Mouse (Mus musculus) limb, embryonic 14.5 days (tissue): Measurements from ENCODE around the gene Mthfd1l. TPM values are rescaled to one million over a fixed set of nuclear protein-coding genes. Genes with fewer than 3 reads are reported as not detected.

Source experiments
- ATAC-seq: fragments of 200-750 bp; cut with Nextera tagmentation; 2 replicates; pipeline ENCODE4 v1.8.0; 2017; ENCODE audit warnings: low read depth, moderate number of reproducible peaks, moderate TSS enrichment; ENCODE audit not compliant: low FRiP score
- DNase-seq: peaks from one replicate; pipeline ENCODE4 v3.0.0-alpha.2; 2015; ENCODE audit warnings: low spot score
- H3K27ac ChIP-seq: fragments of 300-500 bp; sonication (generic); replicated peaks from 2 replicates; pipeline ENCODE4 v1.5.1; 2014; ENCODE audit warnings: low read depth, mild to moderate bottlenecking, low read length, moderate library complexity, mixed read lengths
- H3K27me3 ChIP-seq: fragments of 300-500 bp; sonication (generic); 2 replicates; pipeline ENCODE4 v1.6.1; 2014; ENCODE audit warnings: low read length, mixed read lengths; ENCODE audit not compliant: control insufficient read depth, insufficient read depth
- H3K36me3 ChIP-seq: fragments of 300-500 bp; sonication (generic); 2 replicates; pipeline ENCODE4 v1.6.1; 2014; ENCODE audit warnings: mild to moderate bottlenecking, low read length, moderate library complexity, mixed read lengths; ENCODE audit not compliant: control insufficient read depth, insufficient read depth
- H3K4me1 ChIP-seq: fragments of 300-500 bp; sonication (generic); 2 replicates; pipeline ENCODE4 v1.6.1; 2014; ENCODE audit warnings: antibody characterized with exemption, low read length, mixed read lengths; ENCODE audit not compliant: control insufficient read depth, insufficient read depth
- H3K4me2 ChIP-seq: fragments of 300-500 bp; sonication (generic); replicated peaks from 2 replicates; pipeline ENCODE4 v1.6.1; 2014; ENCODE audit warnings: low read depth, mild to moderate bottlenecking, low read length, moderate library complexity; ENCODE audit not compliant: severe bottlenecking
- H3K4me3 ChIP-seq: fragments of 300-500 bp; sonication (generic); replicated peaks from 2 replicates; pipeline ENCODE4 v1.5.1; 2014; ENCODE audit warnings: low read length
- H3K9ac ChIP-seq: fragments of 300-500 bp; sonication (generic); 2 replicates; pipeline ENCODE4 v1.6.1; 2014; ENCODE audit warnings: mild to moderate bottlenecking, low read depth, low read length, moderate library complexity; ENCODE audit not compliant: severe bottlenecking
- H3K9me3 ChIP-seq: fragments of 300-500 bp; sonication (generic); 2 replicates; pipeline ENCODE4 v1.6.1; 2016; ENCODE audit warnings: low read length; ENCODE audit not compliant: control insufficient read depth
- POLR2A ChIP-seq: fragments of 200-500 bp; IDR thresholded peaks from 2 replicates; pipeline ENCODE4 v1.8.0; 2012; ENCODE audit warnings: inconsistent platforms, mild to moderate bottlenecking, moderate library complexity, borderline replicate concordance; ENCODE audit not compliant: insufficient read depth, insufficient read length; ENCODE audit errors: extremely low read depth
- whole genome bisulfite sequencing: fragments of 180-500 bp; shearing (Covaris S2); extraction: QIAGEN DNeasy Blood & Tissue Kit; methylation state at CpG from one replicate; pipeline ENCODE4 v1.1.7; 2014; 5-methylcytosine and 5-hydroxymethylcytosine counted together
- polyA plus RNA-seq, 2 experiments: library from polyadenylated mRNA; depleted of rRNA in 1 of 2; stranded (reverse) in 1 of 2; unstranded in 1 of 2; fragments of >200 nt; fragmentation: Nextera tagmentation in 1 of 2; extraction: Ambion mirVana in 1 of 2; gene quantifications; 2 replicates each; pipeline versions ENCODE4 v1.2.1 to v1.2.3; 2012 to 2014

Gene Mthfd1l
- polyA plus RNA-seq, 2 experiments = 10.2 to 10.4 TPM

DNA sequence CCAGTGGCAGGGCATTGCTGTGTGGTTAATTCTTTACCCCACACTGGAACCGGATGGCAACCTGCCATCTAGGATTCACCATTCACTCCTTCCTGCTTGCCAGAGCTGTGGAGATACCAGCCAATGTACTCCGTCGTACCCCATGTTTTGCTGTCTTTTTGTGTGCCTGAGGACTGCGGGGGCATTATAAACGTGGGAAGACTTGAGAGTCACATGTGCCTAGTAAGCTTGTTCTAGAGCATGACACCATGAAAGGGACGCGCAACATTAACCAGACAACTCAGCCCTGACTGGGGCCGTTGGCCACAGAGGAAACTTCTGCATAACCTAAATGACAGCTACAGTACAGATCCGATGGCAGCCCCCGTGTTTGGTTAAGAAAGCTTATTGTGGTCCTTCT lies 155.5 kb downstream of the Mthfd1l start:
- H3K27me3 ChIP-seq = no peaks in the 10 kb centered on the region
- H3K4me2 ChIP-seq = no peak overlapping the region
- no peak overlapping the region for H3K9ac ChIP-seq
- no peak overlapping the region for H3K4me3 ChIP-seq
- no peak for DNase-seq
- no peak overlapping the region for H3K27ac ChIP-seq
- TF ChIP-seq POLR2A = no peak
- 83% methylated on average over 10 of the region's 10 CpGs for whole genome bisulfite sequencing
- no peaks in the 10 kb centered on the region for H3K36me3 ChIP-seq
- peaks cover 9% of the 10 kb centered on the region; the same call in 1 of the 2 replicates for H3K4me1 ChIP-seq
- H3K9me3 ChIP-seq = no peaks in the 10 kb centered on the region
- ATAC-seq = no peak

DNA sequence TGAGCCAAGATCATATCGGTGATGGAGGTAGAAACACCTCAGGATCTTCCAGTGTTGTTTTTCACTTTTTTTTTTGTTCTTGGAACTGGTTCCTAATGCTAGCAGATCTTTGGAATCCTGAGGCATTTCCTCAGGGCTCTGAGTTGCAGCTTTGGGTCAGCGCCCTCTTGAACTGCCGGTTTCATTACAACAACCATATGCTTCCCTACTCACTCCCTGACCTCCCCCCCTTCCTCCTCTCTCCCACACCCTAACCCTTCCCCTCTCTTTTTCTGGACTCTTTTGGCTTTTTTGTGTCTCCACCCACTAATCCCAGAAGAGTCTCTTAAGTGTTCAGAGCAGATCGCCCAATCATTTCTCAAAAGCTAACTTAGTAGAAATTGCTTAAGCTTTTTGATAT lies 156.0 kb downstream of the Mthfd1l start:
- 63% methylated on average over 4 of the region's 4 CpGs for WGBS
- no peak for DNase-seq
- no peak for TF ChIP-seq POLR2A
- Histone ChIP-seq H3K9me3 (no peaks in the 10 kb centered on the region), H3K36me3 (no peaks in the 10 kb centered on the region), H3K27me3 (no peaks in the 10 kb centered on the region), H3K9ac (no peak overlapping the region), H3K4me1 (peaks cover 9% of the 10 kb centered on the region; the same call in 1 of the 2 replicates), H3K4me3 (no peak overlapping the region), H3K4me2 (no peak overlapping the region), H3K27ac (no peak overlapping the region)
- ATAC-seq = no peak

DNA sequence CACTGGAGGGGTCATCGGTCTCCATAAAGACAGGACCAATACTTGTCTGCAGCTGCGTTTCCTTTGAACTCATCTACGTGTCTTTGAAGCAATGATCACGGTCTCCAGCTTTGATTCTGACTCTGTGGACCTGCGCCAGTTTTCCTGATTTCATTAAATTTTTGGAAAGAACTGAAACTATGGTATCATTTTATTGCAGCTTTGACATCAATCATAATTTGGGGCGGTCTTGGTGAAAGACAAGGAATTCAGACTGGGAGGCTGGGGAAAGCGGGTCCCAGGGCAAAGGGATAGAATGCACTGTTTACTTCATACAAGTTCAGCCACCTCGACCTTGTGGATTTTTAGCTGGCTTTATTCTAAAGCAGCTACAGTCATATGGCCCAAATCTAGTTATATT lies 156.5 kb downstream of the Mthfd1l start:
- Histone ChIP-seq H3K4me2 (no peak overlapping the region), H3K4me1 (peaks cover 9% of the 10 kb centered on the region; the same call in 1 of the 2 replicates), H3K36me3 (no peaks in the 10 kb centered on the region), H3K9ac (no peak overlapping the region), H3K27ac (no peak overlapping the region), H3K27me3 (no peaks in the 10 kb centered on the region), H3K4me3 (no peak overlapping the region), H3K9me3 (no peaks in the 10 kb centered on the region)
- TF ChIP-seq POLR2A = no peak
- 87% methylated on average over 8 of the region's 8 CpGs for WGBS
- ATAC-seq (no peak), DNase-seq (no peak)

DNA sequence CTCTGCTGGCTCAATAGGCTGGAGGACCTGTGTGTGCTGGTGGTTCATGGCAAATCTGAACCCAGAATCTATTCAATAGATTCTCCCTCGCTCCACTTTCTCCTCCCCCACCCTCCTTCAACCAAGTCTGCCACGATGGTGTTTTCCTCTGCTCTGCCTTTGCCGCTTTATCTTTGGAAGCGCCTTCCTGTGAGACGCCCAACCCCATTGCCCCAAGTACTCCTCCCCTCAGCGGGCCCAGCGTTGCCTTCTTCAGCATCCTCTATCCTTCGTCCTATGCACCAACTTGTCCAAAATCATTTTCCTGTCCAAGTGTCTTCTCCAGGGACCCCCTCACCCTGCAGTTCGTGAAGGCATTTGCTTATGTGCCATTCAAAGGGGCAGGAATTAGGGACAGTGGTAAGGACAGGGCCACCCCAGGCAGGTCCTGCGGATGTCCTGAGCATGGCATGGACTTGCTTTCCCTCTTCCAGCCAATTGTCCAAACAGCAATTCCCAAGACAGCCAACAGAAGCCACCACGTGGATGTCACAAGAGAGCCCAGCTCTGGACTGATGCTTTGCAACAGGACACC lies 157.2 kb downstream of the Mthfd1l start:
- no peak overlapping the region for H3K27ac ChIP-seq
- H3K4me3 ChIP-seq = no peak overlapping the region
- ATAC-seq (no peak), DNase-seq (no peak)
- no peak overlapping the region for H3K4me2 ChIP-seq
- H3K9me3 ChIP-seq = no peaks in the 10 kb centered on the region
- H3K4me1 ChIP-seq = peaks cover 6% of the 10 kb centered on the region; the same call in 1 of the 2 replicates
- no peak for TF ChIP-seq POLR2A
- H3K9ac ChIP-seq = no peak overlapping the region
- WGBS = 92% methylated on average over 11 of the region's 11 CpGs
- H3K27me3 ChIP-seq = no peaks in the 10 kb centered on the region
- H3K36me3 ChIP-seq = no peaks in the 10 kb centered on the region

DNA sequence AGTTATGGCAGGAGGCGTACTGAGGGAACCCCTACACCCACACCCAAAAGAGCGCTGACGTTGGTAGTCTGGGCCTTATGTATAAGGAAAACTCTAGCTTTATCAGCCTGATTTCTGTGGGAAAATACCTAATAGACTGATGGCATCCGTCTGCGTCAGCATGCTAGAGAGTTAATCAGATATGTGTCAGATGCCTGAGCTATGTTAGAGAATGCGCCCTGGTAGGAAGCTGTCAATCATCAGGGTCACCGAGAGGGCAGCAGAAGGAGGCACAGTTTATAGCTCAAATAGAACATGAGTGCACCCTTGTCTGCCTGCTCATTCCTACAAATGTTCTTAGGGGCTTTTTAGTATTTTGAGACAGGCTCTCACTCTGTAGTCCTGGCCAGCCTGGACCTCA lies 159.8 kb downstream of the Mthfd1l start:
- Histone ChIP-seq H3K4me2 (no peak overlapping the region), H3K9me3 (no peaks in the 10 kb centered on the region), H3K27ac (no peak overlapping the region), H3K4me3 (no peak overlapping the region), H3K36me3 (no peaks in the 10 kb centered on the region), H3K4me1 (no peaks in the 10 kb centered on the region), H3K27me3 (no peaks in the 10 kb centered on the region), H3K9ac (no peak overlapping the region)
- TF ChIP-seq POLR2A = no peak
- DNase-seq = no peak
- WGBS = 64% methylated on average over 7 of the region's 7 CpGs
- no peak for ATAC-seq
